Mouse (Mus musculus) liver, postnatal 0 days (tissue): ENCODE measurements around the gene Acss2.

Source experiments
- CTCF ChIP-seq: sonication (generic); IDR thresholded peaks from 2 replicates; pipeline ENCODE4 v1.5.1; 2016; ENCODE audit warnings: antibody characterized with exemption, low read depth
- EP300 ChIP-seq: IDR thresholded peaks from 2 replicates; pipeline ENCODE4 v1.6.1; 2016; ENCODE audit warnings: antibody characterized with exemption, low read depth, mild to moderate bottlenecking

- TF ChIP-seq CTCF (no peak), EP300 (no peak)
These were observed 13.1 kb upstream of the Acss2 start for GRCm38 (mm10) chr2:155504440-155505355.
